ENCODE assay signal across 27 mouse cellular contexts in the genomic region with DNA sequence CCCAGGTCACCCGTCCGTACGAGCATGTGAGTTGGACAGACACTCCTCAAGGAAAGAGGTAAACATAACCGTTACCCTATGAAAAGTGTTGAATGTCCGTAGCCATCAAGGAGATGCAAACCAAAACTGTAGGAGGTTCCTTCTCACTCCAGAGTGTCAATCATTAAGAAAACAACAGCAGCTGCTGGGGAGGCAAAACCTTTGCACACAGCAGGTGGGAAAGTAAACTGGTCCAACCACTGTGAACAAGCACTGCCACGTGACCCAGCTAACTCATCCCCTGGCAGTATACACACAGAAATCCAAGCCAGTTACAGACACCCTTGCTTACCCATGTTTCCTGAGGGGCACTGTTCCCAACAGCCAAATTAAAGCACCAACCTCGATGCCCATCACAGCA. TPM values are rescaled to one million over a fixed set of nuclear protein-coding genes. Genes with fewer than 3 reads are reported as not detected.
A peak's percentile ranks its signal among the peaks of the same experiment; 100 is the strongest.
DNase-seq lines count a peak whose midpoint lies in the region; TF ChIP-seq lines count a peak whose summit lies in the region.
"Had no signal": no experiment of that assay in that cellular context is flagged by ENCODE, and none has a peak within 500 bp of the region (broad histone marks: within the 10 kb centered on the region; RNA-seq: fewer than 3 reads in every experiment).

No protein-coding gene starts in this region.

- H3K27me3 ChIP-seq in ES-Bruce4 (ENCODE audit: control insufficient read depth, insufficient read depth, low read length, poor library complexity, severe bottlenecking) = no peaks in the 10 kb centered on the region
- H3K27me3 ChIP-seq in midbrain, embryonic 10.5 days (ENCODE audit: low read depth, poor library complexity, severe bottlenecking) = no peaks in the 10 kb centered on the region
- H3K27me3 ChIP-seq in thymus, adult 2 months (ENCODE audit: control insufficient read depth, insufficient read depth, low read length) = no peaks in the 10 kb centered on the region
- H3K27me3 ChIP-seq: embryonic facial prominence, embryonic 15.5 days; hindbrain, embryonic 13.5 days; Patski had no signal

- H3K9me3 ChIP-seq in ES-Bruce4 (replicated peaks; ENCODE audit: control insufficient read depth, insufficient read depth, low read length, poor library complexity, severe bottlenecking) = no peaks in the 10 kb centered on the region
- peaks cover 11% of the 10 kb centered on the region; the same call in 1 of the 2 replicates for H3K9me3 ChIP-seq in midbrain, embryonic 10.5 days (replicated peaks)
- H3K9me3 ChIP-seq: embryonic facial prominence, embryonic 15.5 days; heart, embryonic 12.5 days; heart, embryonic 15.5 days had no signal

- 0 out of 2 replicates have a peak, but pooled peaks have one; percentile 33 for TF ChIP-seq EP300 in ES-Bruce4 (IDR thresholded peaks at IDR 0.05; ENCODE audit: insufficient read depth, low read depth, low read length)

- H3K4me1 ChIP-seq in ES-Bruce4 (ENCODE audit: control insufficient read depth, insufficient read depth, low read length) = no peaks in the 10 kb centered on the region
- H3K4me1 ChIP-seq in midbrain, embryonic 10.5 days = peaks cover 18% of the 10 kb centered on the region
- no peaks in the 10 kb centered on the region for H3K4me1 ChIP-seq in thymus, adult 2 months (replicated peaks; ENCODE audit: control insufficient read depth, insufficient read depth, low read length)
- H3K4me1 ChIP-seq: embryonic facial prominence, embryonic 15.5 days; heart, embryonic 12.5 days; heart, embryonic 15.5 days; hindbrain, embryonic 13.5 days had no signal

- H3K36me3 ChIP-seq in ES-Bruce4 (ENCODE audit: control insufficient read depth, insufficient read depth, low read length, poor library complexity, severe bottlenecking) = no peaks in the 10 kb centered on the region
- no peaks in the 10 kb centered on the region for H3K36me3 ChIP-seq in midbrain, embryonic 10.5 days
- H3K36me3 ChIP-seq in thymus, adult 2 months (ENCODE audit: control insufficient read depth, insufficient read depth, low read length) = no peaks in the 10 kb centered on the region
- H3K36me3 ChIP-seq: embryonic facial prominence, embryonic 15.5 days; G1E; heart, embryonic 12.5 days; heart, embryonic 15.5 days; hindbrain, embryonic 10.5 days; hindbrain, embryonic 13.5 days had no signal

- no peak for TF ChIP-seq CTCF in ES-Bruce4 (IDR thresholded peaks at IDR 0.05; ENCODE audit: low read depth, low read length)
- TF ChIP-seq CTCF in thymus, adult 2 months (IDR thresholded peaks at IDR 0.05; ENCODE audit: borderline replicate concordance, control insufficient read depth, extremely low read depth, insufficient read depth, low read length, poor library complexity) = no peak

- H3K4me3 ChIP-seq in ES-Bruce4 (ENCODE audit: low read depth, low read length) = no peak overlapping the region
- H3K4me3 ChIP-seq in midbrain, embryonic 10.5 days = no peak overlapping the region
- H3K4me3 ChIP-seq in thymus, adult 2 months (ENCODE audit: control insufficient read depth, insufficient read depth, low read length) = no peak overlapping the region
- H3K4me3 ChIP-seq: embryonic facial prominence, embryonic 15.5 days; gastrocnemius, adult 2 months; heart, embryonic 12.5 days; heart, embryonic 15.5 days; hindbrain, embryonic 10.5 days; hindbrain, embryonic 13.5 days had no signal

- WGBS in midbrain, embryonic 10.5 days = 78% methylated on average over 7 of the region's 7 CpGs
- WGBS in thymus, adult 2 months = 86% methylated on average over 7 of the region's 7 CpGs

- no peak overlapping the region for H3K9ac ChIP-seq in ES-Bruce4 (ENCODE audit: low read depth, poor library complexity, severe bottlenecking)
- H3K9ac ChIP-seq: embryonic facial prominence, embryonic 15.5 days; forebrain, postnatal 0 days; heart, embryonic 12.5 days; heart, embryonic 15.5 days; hindbrain, embryonic 13.5 days had no signal

- TF ChIP-seq POLR2A in ES-Bruce4 (IDR thresholded peaks at IDR 0.05; ENCODE audit: insufficient read depth, low read length) = no peak
- TF ChIP-seq POLR2A in thymus, adult 2 months (IDR thresholded peaks at IDR 0.05; ENCODE audit: control insufficient read depth, extremely low read depth, insufficient read depth, low read length, poor library complexity) = no peak

- no peak overlapping the region for H3K27ac ChIP-seq in ES-Bruce4 (ENCODE audit: insufficient read depth, low read length)
- H3K27ac ChIP-seq in midbrain, embryonic 10.5 days (replicated peaks) = no peak overlapping the region
- no peak overlapping the region for H3K27ac ChIP-seq in thymus, adult 2 months (ENCODE audit: control insufficient read depth, insufficient read depth, low read length)
- H3K27ac ChIP-seq: embryonic facial prominence, embryonic 15.5 days; gastrocnemius, adult 2 months; heart, embryonic 15.5 days; hindbrain, embryonic 10.5 days; hindbrain, embryonic 13.5 days had no signal

- peak; percentile 9 to 36 for DNase-seq in lung, adult 18-20 months
- no peak for DNase-seq in lung, postnatal 4 days
- DNase-seq in ZHBTc4 (ENCODE audit: low read depth, low spot score) = peak; percentile 5
- DNase-seq in midbrain, embryonic 10.5 days (ENCODE audit: low spot score) = no peak
- DNase-seq in thymus, adult 2 months = no peak
- DNase-seq: adrenal gland, adult 8-10 months; adrenal gland, postnatal 36 days; cerebellum, adult 18-20 months; cerebellum, adult 9-11 months; cerebellum, postnatal 36 days; embryo, embryonic 11 days; forebrain, postnatal 0 days; gastrocnemius, adult 2 months; gastrocnemius, postnatal 14 days; heart, adult 18-20 months; heart, postnatal 10 days; heart, postnatal 36 days had no signal

RNA-seq across cellular contexts. Expression of a gene that starts 54.7 kb away (rescaled TPM):
- 0.25 and 0.55 TPM in 2 replicates for polyA plus RNA-seq in ES-Bruce4 (2011; ENCODE audit: insufficient read depth, insufficient read length, low read depth, missing spikeins)
- 28.7 and 31.9 TPM in 2 replicates for polyA plus RNA-seq in midbrain, embryonic 10.5 days (2016; fragmentation: Nextera tagmentation; extraction: Ambion mirVana)
- polyA plus RNA-seq in thymus, adult 2 months (2012; rRNA removed) = 0.18 and 0.53 TPM in 2 replicates
- polyA plus RNA-seq: activated CD4-positive, CD25-positive, alpha-beta regulatory T cell, adult 4 months; intestine, embryonic 16.5 days had no signal

Comparison
In these comparisons a context has a peak if more than half of its experiments do, and no peak if none do; other contexts are left out.
1. DNase-seq: peak in lung, adult 18-20 months (2 of 2) and ZHBTc4 (single experiment); none in lung, postnatal 4 days (0 of 2), midbrain, embryonic 10.5 days (single experiment) and thymus, adult 2 months (single experiment).
2. RNA of a gene that starts 54.7 kb away (polyA plus RNA-seq): 28.7 to 31.9 TPM in midbrain, embryonic 10.5 days; 0.18 to 0.53 TPM in thymus, adult 2 months and 0.25 to 0.55 TPM in ES-Bruce4; every median in the first group is over 10 times any median in the second.